Mouse (Mus musculus): Measurements from ENCODE around the gene Atg4d.
"Not testable (repeated sequence)": the region's sequence is repeated elsewhere in the genome, so short reads cannot be mapped to it uniquely, and the experiment has no call there.

Gene Atg4d

DNA sequence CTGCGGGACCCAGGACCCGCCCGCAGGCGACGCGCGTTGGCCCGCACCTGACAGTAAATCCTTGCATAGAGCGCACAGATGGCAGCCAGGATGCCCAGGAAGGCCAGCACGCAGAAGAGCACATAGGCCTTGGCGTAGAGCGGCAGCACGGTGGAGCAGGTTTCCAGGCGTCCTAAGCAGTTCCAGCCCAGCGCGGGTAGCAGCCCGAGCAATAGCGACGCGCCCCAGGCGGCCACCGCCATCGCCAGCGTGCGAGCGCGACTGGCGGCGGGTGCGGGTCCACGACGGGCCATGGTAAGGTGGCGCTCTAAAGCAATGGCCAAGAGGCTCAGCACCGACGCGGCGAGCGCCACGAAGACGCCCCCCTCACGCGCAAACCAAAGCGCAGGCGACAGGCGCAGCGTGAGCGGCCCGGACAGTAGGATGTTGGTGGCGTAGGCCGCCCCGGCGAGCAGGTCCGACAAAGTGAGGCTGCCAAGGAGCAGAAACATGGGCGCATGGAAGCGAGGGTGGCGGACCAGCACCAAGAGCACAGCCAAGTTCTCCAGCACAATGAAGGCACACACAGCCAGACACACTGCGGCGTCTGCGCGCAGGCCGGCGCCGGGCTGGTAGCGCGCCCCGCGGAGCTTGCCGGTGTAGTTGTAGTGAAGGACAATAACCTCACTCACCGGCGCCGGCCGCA, 20.5 kb upstream of the Atg4d start:
- H3K27me3 ChIP-seq (ENCODE audit: insufficient read depth, low read length): peaks cover 74% of the 10 kb centered on the region
- no peaks in the 10 kb centered on the region for H3K9me3 ChIP-seq (ENCODE audit: low read length)
- H3K4me1 ChIP-seq (replicated peaks; ENCODE audit: low read depth, low read length): peaks cover 55% of the 10 kb centered on the region
- TF ChIP-seq CTCF (conservative IDR thresholded peaks at IDR 0.05; ENCODE audit: low read length): no peak
- TF ChIP-seq POU5F1 (IDR thresholded peaks at IDR 0.05; ENCODE audit: borderline replicate concordance, low read length): no peak
- TF ChIP-seq NANOG (IDR thresholded peaks at IDR 0.05; ENCODE audit: borderline replicate concordance, low read length): no peak
- peak overlapping the region; percentile 78 for H3K4me3 ChIP-seq (replicated peaks; ENCODE audit: low read length)
- H3K36me3 ChIP-seq (ENCODE audit: insufficient read depth, low read length): no peaks in the 10 kb centered on the region

DNA sequence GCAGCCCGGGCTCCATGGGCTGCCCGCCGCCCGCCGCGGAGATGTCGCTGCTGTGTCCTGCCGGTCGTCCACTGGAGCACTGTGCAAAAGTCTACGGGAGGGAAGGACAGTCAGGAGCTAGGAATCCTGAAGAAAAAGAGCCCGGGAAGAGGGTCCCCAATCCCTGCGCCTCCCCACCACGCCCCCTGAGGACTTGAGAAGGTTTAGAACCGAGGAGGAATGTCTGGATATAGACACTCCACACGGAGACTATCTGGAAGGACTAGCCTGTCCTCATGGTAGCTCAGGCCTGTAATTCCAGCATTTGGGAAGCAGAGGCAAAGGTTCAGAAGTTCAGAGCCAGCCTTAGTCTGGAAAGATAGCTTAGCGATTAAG, 20.0 kb upstream of the Atg4d start:
- H3K9me3 ChIP-seq (ENCODE audit: low read length): no peaks in the 10 kb centered on the region
- H3K4me1 ChIP-seq (replicated peaks; ENCODE audit: low read depth, low read length): peaks cover 55% of the 10 kb centered on the region
- peak overlapping the region; percentile 78 for H3K4me3 ChIP-seq (replicated peaks; ENCODE audit: low read length)
- H3K27me3 ChIP-seq (ENCODE audit: insufficient read depth, low read length): peaks cover 79% of the 10 kb centered on the region
- TF ChIP-seq CTCF (conservative IDR thresholded peaks at IDR 0.05; ENCODE audit: low read length) (no peak), POU5F1 (IDR thresholded peaks at IDR 0.05; ENCODE audit: borderline replicate concordance, low read length) (no peak), NANOG (IDR thresholded peaks at IDR 0.05; ENCODE audit: borderline replicate concordance, low read length) (no peak)
- H3K36me3 ChIP-seq (ENCODE audit: insufficient read depth, low read length): no peaks in the 10 kb centered on the region

DNA sequence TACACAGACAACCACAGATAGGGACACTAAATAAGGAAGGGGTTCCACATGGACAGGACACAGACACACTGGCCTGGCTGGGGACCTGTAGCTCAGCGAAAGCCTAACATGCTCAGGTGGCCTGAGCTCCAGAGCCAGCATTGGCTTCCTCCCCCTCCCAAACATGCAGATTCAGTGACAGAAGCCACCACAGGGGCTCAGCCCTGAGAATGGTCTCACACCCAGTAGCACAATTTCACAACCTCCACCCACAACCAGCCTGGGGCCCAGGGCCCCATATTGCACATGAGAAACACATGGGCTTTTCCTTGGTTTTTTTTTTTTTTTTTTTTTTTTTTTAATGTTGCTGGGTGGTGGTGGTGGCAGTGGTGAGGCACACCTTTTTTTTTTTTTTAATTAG, 18.8 kb upstream of the Atg4d start:
- TF ChIP-seq NANOG (IDR thresholded peaks at IDR 0.05; ENCODE audit: borderline replicate concordance, low read length) (no peak), POU5F1 (IDR thresholded peaks at IDR 0.05; ENCODE audit: borderline replicate concordance, low read length) (no peak), CTCF (conservative IDR thresholded peaks at IDR 0.05; ENCODE audit: low read length) (no peak)
- Histone ChIP-seq H3K4me3 (replicated peaks; ENCODE audit: low read length) (no peak overlapping the region), H3K4me1 (replicated peaks; ENCODE audit: low read depth, low read length) (peaks cover 54% of the 10 kb centered on the region), H3K36me3 (ENCODE audit: insufficient read depth, low read length) (no peaks in the 10 kb centered on the region), H3K27me3 (ENCODE audit: insufficient read depth, low read length) (peaks cover 84% of the 10 kb centered on the region), H3K9me3 (ENCODE audit: low read length) (no peaks in the 10 kb centered on the region)

DNA sequence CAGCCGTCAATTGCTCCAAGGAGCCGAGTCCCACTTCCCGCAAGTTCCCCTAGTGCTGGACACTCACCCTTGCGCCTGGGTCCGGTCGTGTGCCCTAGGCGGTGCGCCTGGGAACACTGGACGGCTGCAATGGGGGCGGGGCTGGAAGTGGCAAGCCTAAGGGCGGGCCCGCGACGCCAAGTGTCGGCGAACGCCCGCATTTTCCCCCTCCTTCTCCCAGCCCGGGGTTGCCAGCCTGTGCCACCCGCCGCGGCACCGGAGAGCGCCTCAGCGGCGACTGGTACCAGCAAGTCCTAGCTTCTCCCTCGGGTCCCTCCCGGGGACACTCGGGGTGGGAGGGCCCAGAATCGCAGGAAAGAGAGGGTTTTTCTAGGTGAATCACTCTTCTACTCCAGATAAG, 16.8 kb upstream of the Atg4d start, which contains the start of gene S1pr5:
Gene S1pr5, minus strand, starts transcription at position 118 of the 400 bp plus-strand sequence.
- Histone ChIP-seq H3K27me3 (ENCODE audit: insufficient read depth, low read length) (peaks cover 70% of the 10 kb centered on the region), H3K4me3 (replicated peaks; ENCODE audit: low read length) (peak within 1 kb of the TSS; percentile 73), H3K9me3 (ENCODE audit: low read length) (no peaks in the 10 kb centered on the region), H3K36me3 (ENCODE audit: insufficient read depth, low read length) (no peaks in the 10 kb centered on the region), H3K4me1 (replicated peaks; ENCODE audit: low read depth, low read length) (peaks cover 54% of the 10 kb centered on the region)
- TF ChIP-seq POU5F1 (IDR thresholded peaks at IDR 0.05; ENCODE audit: borderline replicate concordance, low read length) (no peak), NANOG (IDR thresholded peaks at IDR 0.05; ENCODE audit: borderline replicate concordance, low read length) (no peak), CTCF (conservative IDR thresholded peaks at IDR 0.05; ENCODE audit: low read length) (no peak)

DNA sequence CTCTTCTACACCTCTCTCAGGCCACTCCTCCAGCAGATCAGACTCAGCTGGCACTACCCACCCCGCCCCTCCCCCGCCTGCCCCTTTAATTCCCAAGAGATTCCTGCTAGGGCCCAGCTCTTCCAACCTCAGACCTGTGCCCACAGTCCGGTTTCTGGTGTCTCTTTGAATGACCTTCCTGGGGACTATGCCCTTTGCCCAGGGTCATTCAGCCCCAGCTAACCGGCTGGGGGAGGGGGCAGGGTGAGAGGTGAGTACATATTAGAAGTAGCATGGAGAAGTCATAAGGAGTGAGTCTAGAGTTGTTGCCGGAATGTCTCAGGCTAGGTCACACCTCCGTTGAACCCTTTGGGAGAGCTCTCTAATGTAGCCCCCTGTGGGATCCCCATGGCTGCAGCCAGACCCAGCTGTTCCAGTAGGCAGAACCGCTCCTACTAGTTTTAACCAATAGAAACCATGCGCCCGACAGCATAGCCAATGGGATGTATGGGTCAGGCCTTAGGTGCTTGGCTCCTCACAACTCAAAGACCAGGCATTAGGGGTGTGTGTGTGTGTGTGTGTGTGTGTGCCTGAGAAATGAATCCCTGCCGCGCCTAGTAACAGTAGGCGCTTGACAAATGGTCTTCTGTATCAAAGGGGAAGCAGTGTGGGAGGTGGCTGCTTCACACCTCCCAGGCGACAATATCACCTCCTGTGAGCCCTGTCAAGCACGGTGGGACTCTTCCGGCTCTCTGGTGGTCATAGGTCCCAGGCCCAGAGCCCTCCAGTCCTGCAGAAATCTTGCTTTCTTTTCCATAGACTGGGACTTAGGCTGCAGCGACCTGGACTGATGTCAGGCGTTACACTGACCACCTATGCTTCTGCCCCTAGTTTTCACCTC, 15.2 kb upstream of the Atg4d start:
- H3K4me1 ChIP-seq (replicated peaks; ENCODE audit: low read depth, low read length): peaks cover 45% of the 10 kb centered on the region
- H3K27me3 ChIP-seq (ENCODE audit: insufficient read depth, low read length): peaks cover 54% of the 10 kb centered on the region
- TF ChIP-seq CTCF (conservative IDR thresholded peaks at IDR 0.05; ENCODE audit: low read length) (no peak), POU5F1 (IDR thresholded peaks at IDR 0.05; ENCODE audit: borderline replicate concordance, low read length) (no peak), NANOG (IDR thresholded peaks at IDR 0.05; ENCODE audit: borderline replicate concordance, low read length) (no peak)
- no peak overlapping the region for H3K4me3 ChIP-seq (replicated peaks; ENCODE audit: low read length)
- no peaks in the 10 kb centered on the region for H3K9me3 ChIP-seq (ENCODE audit: low read length)
- H3K36me3 ChIP-seq (ENCODE audit: insufficient read depth, low read length): no peaks in the 10 kb centered on the region

DNA sequence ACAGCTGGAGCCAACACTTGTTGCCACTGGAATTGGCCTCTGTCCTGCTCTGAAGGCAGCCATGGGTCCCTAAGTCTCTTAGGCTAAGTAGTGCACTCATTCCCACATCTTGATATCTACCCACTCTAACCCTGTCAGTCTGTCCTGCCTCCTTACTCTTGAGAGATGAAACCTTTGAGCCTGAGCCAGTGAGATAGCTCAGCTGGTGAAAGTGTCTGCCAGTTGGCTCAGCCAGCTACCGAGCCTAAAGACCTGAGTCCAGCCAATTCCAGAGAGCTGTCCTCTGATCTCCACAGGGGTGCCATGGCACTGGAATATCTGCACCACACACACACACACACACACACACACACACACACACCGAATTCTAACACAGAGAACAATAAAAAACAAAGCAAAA, 14.6 kb upstream of the Atg4d start:
- TF ChIP-seq CTCF (conservative IDR thresholded peaks at IDR 0.05; ENCODE audit: low read length) (no peak), POU5F1 (IDR thresholded peaks at IDR 0.05; ENCODE audit: borderline replicate concordance, low read length) (no peak), NANOG (IDR thresholded peaks at IDR 0.05; ENCODE audit: borderline replicate concordance, low read length) (no peak)
- no peaks in the 10 kb centered on the region for H3K36me3 ChIP-seq (ENCODE audit: insufficient read depth, low read length)

DNA sequence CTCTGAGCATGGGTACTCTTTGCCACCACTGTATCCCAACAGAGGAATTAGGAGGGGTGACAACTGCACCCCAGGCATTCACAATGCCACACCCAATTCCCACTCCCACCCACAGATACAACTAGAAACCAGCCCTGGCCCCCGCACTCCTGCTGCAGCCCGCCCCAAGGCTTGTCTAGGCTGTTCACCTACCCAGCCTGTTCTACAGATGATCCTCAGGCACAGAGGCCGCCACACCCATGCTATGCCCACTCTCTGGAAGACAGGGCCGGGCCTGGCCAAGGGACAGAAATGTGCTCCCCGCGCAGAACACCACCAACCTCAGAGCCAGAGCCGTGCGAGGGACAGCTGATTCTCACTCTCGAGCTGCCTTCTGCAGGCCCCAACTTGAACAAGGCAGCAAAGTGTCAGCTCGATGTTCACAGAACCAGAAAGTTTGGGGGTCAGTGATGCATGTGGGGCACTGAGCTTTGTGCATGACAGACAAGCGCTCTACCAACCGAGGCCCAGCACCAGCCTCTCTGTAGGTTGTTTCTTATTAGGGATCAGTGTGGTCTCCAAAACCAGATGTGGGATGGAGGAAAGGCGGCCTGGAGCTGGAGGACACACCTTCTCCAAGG, 13.9 kb upstream of the Atg4d start:
- Histone ChIP-seq H3K4me3 (replicated peaks; ENCODE audit: low read length) (peak overlapping the region; percentile 41), H3K27me3 (ENCODE audit: insufficient read depth, low read length) (peaks cover 41% of the 10 kb centered on the region), H3K9me3 (ENCODE audit: low read length) (no peaks in the 10 kb centered on the region), H3K36me3 (ENCODE audit: insufficient read depth, low read length) (no peaks in the 10 kb centered on the region), H3K4me1 (replicated peaks; ENCODE audit: low read depth, low read length) (peaks cover 40% of the 10 kb centered on the region)
- no peak for TF ChIP-seq NANOG (IDR thresholded peaks at IDR 0.05; ENCODE audit: borderline replicate concordance, low read length)
- no peak for TF ChIP-seq CTCF (conservative IDR thresholded peaks at IDR 0.05; ENCODE audit: low read length)
- no peak for TF ChIP-seq POU5F1 (IDR thresholded peaks at IDR 0.05; ENCODE audit: borderline replicate concordance, low read length)

More for the DNA sequence above, 14.6 kb upstream of the Atg4d start:
- Histone ChIP-seq H3K4me3 (replicated peaks; ENCODE audit: low read length) (no peak overlapping the region), H3K27me3 (ENCODE audit: insufficient read depth, low read length) (peaks cover 48% of the 10 kb centered on the region), H3K4me1 (replicated peaks; ENCODE audit: low read depth, low read length) (peaks cover 40% of the 10 kb centered on the region), H3K9me3 (ENCODE audit: low read length) (no peaks in the 10 kb centered on the region)

DNA sequence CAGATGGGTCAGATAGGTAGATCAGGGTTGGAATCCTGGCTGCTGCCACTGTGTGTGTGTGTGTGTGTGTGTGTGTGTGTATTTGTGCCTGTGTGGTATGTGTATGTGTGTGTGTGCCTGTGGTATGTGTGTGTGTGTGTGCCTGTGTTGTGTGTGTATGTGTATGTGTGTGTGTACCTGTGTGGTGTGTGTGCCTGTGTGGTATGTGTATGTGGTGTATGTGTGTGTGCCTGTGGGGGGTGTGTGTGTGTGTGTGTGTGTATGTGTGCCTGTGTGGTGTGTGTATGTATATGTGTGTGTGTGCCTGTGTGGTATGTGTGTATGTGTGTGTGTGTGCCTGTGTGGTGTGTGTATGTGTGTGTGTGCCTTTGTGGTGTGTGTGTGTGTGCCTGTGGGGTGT, 10.4 kb upstream of the Atg4d start:
- peaks cover 25% of the 10 kb centered on the region for H3K4me1 ChIP-seq (replicated peaks; ENCODE audit: low read depth, low read length)
- no peaks in the 10 kb centered on the region for H3K9me3 ChIP-seq (ENCODE audit: low read length)
- H3K27me3 ChIP-seq (ENCODE audit: insufficient read depth, low read length): peaks cover 11% of the 10 kb centered on the region
- no peak overlapping the region for H3K4me3 ChIP-seq (replicated peaks; ENCODE audit: low read length)
- H3K36me3 ChIP-seq (ENCODE audit: insufficient read depth, low read length): no peaks in the 10 kb centered on the region
- TF ChIP-seq NANOG (IDR thresholded peaks at IDR 0.05; ENCODE audit: borderline replicate concordance, low read length) (no peak), POU5F1 (IDR thresholded peaks at IDR 0.05; ENCODE audit: borderline replicate concordance, low read length) (no peak)

DNA sequence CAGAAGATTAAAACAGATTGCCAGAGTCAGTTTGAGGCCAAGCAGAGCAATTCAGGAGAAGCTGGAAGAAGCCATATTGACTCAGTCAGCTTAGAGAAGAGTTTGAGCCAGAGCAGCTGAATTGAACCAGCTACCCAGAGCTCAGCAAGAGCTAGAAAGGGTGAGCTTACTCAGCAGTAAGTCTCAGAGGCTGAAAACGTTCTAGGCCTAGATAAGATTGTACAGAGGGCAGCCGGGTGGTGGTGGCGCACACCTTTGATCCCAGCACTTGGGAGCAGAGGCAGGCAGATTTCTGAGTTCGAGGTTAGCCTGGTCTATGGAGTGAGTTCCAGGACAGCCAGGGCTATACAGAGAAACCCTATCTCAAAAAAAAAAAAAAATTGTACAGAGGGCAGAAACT, 8.7 kb upstream of the Atg4d start:
- H3K4me3 ChIP-seq (replicated peaks; ENCODE audit: low read length); H3K27me3 ChIP-seq (ENCODE audit: insufficient read depth, low read length); H3K36me3 ChIP-seq (ENCODE audit: insufficient read depth, low read length); H3K9me3 ChIP-seq (ENCODE audit: low read length): not testable (repeated sequence)
- H3K4me1 ChIP-seq (replicated peaks; ENCODE audit: low read depth, low read length): peaks cover 12% of the 10 kb centered on the region

All from E14TG2a.4 (cell line).